Mouse (Mus musculus) liver, embryonic 13.5 days (tissue): ENCODE measurements around the gene Ppt2. TPM values are rescaled to one million over a fixed set of nuclear protein-coding genes. Genes with fewer than 3 reads are reported as not detected.

Experiments used
- ATAC-seq: fragments of 200-750 bp; cut with Nextera tagmentation; 2 replicates; pipeline ENCODE4 v1.8.0; 2017; ENCODE audit warnings: low read depth, mild to moderate bottlenecking, moderate number of reproducible peaks, moderate library complexity
- DNase-seq: peaks from one replicate; pipeline ENCODE4 v3.0.0; 2022
- H3K27ac ChIP-seq: fragments of 300-500 bp; sonication (generic); 2 replicates; pipeline ENCODE4 v1.5.1; 2015; ENCODE audit warnings: moderate library complexity, mild to moderate bottlenecking, inconsistent platforms
- H3K27me3 ChIP-seq: fragments of 300-500 bp; sonication (generic); 2 replicates; pipeline ENCODE4 v1.6.1; 2015; ENCODE audit warnings: mild to moderate bottlenecking, inconsistent platforms
- H3K36me3 ChIP-seq: fragments of 300-500 bp; sonication (generic); 2 replicates; pipeline ENCODE4 v1.6.1; 2015; ENCODE audit warnings: mild to moderate bottlenecking, inconsistent platforms
- H3K4me1 ChIP-seq: fragments of 300-500 bp; sonication (generic); replicated peaks from 2 replicates; pipeline ENCODE4 v1.6.1; 2015; ENCODE audit warnings: inconsistent platforms
- H3K4me2 ChIP-seq: fragments of 300-500 bp; sonication (generic); 2 replicates; pipeline ENCODE4 v1.6.1; 2015; ENCODE audit warnings: inconsistent platforms, mild to moderate bottlenecking, moderate library complexity
- H3K4me3 ChIP-seq: fragments of 300-500 bp; sonication (generic); replicated peaks from 2 replicates; pipeline ENCODE4 v1.5.1; 2015; ENCODE audit warnings: mild to moderate bottlenecking, inconsistent platforms
- H3K9ac ChIP-seq: fragments of 300-500 bp; sonication (generic); 2 replicates; pipeline ENCODE4 v1.6.1; 2015; ENCODE audit warnings: mild to moderate bottlenecking, inconsistent platforms
- H3K9me3 ChIP-seq: fragments of 300-500 bp; sonication (generic); replicated peaks from 2 replicates; pipeline ENCODE4 v1.6.1; 2016; ENCODE audit warnings: inconsistent platforms
- WGBS: fragments of 180-500 bp; shearing (Covaris S2); methylation state at CpG from one replicate; pipeline ENCODE4 v1.1.7; 2015; ENCODE audit not compliant: insufficient replicate concordance; 5-methylcytosine and 5-hydroxymethylcytosine counted together
- polyA plus RNA-seq: library from polyadenylated mRNA; unstranded; fragments of >200 nt; fragmentation: Nextera tagmentation; extraction: Ambion mirVana; gene quantifications from 2 replicates; pipeline ENCODE4 v1.2.1, GENCODE M21; 2015

The Ppt2 gene
- polyA plus RNA-seq, 1 experiment from 2014 or later, result 10.4 TPM

GRCm38 (mm10) chr17:34645831-34646511 lies 17.7 kb upstream of the Ppt2 start:
- Histone ChIP-seq H3K9ac (peak overlapping the region; percentile 13; the same call in 1 of the 2 replicates), H3K4me1 (peaks cover 41% of the 10 kb centered on the region), H3K9me3 (no peaks in the 10 kb centered on the region), H3K27ac (peak overlapping the region; percentile 43), H3K4me3 (peak overlapping the region; percentile 94), H3K4me2 (peak overlapping the region; percentile 90), H3K36me3 (peaks cover 23% of the 10 kb centered on the region), H3K27me3 (peaks cover 8% of the 10 kb centered on the region; the same call in 1 of the 2 replicates)
- 57% methylated on average over 30 of the region's 30 CpGs for WGBS
- no peak for DNase-seq
- ATAC-seq, result no peak

GRCm38 (mm10) chr17:34645256-34645829 lies 17.0 kb upstream of the Ppt2 start:
- Histone ChIP-seq H3K36me3 (peaks cover 17% of the 10 kb centered on the region), H3K4me1 (peaks cover 41% of the 10 kb centered on the region), H3K27ac (peak overlapping the region; percentile 72), H3K27me3 (peaks cover 11% of the 10 kb centered on the region; the same call in 1 of the 2 replicates), H3K4me2 (peak overlapping the region; percentile 90), H3K9me3 (no peaks in the 10 kb centered on the region), H3K4me3 (peak overlapping the region; percentile 94), H3K9ac (peak overlapping the region; percentile 73)
- ATAC-seq, result no peak
- DNase-seq, result no peak
- 48% methylated on average over 10 of the region's 10 CpGs for WGBS

GRCm38 (mm10) chr17:34644608-34645007 lies 16.3 kb upstream of the Ppt2 start, which contains the start of gene Fkbpl:
Gene Fkbpl (plus strand): TSS chr17:34644764.
- H3K27me3 ChIP-seq, result peaks cover 11% of the 10 kb centered on the region
- 1% methylated on average over 16 of the region's 16 CpGs for WGBS
- H3K36me3 ChIP-seq, result peaks cover 10% of the 10 kb centered on the region; the same call in 1 of the 2 replicates
- H3K27ac ChIP-seq, result peak within 1 kb of the TSS; percentile 72
- ATAC-seq, result peak; percentile 53
- peak within 1 kb of the TSS; percentile 94 for H3K4me3 ChIP-seq
- peak within 1 kb of the TSS; percentile 73 for H3K9ac ChIP-seq
- H3K4me2 ChIP-seq, result peak within 1 kb of the TSS; percentile 90
- no peaks in the 10 kb centered on the region for H3K9me3 ChIP-seq
- peak; percentile 89 for DNase-seq
- peaks cover 41% of the 10 kb centered on the region for H3K4me1 ChIP-seq

GRCm38 (mm10) chr17:34643944-34644343 lies 15.6 kb upstream of the Ppt2 start:
- H3K4me2 ChIP-seq, result no peak overlapping the region
- DNase-seq (no peak), ATAC-seq (no peak)
- no peaks in the 10 kb centered on the region for H3K9me3 ChIP-seq
- no peak overlapping the region for H3K9ac ChIP-seq
- H3K4me1 ChIP-seq, result peaks cover 35% of the 10 kb centered on the region
- 66% methylated on average over 10 of the region's 10 CpGs for WGBS
- peaks cover 11% of the 10 kb centered on the region for H3K27me3 ChIP-seq
- no peak overlapping the region for H3K27ac ChIP-seq
- peaks cover 4% of the 10 kb centered on the region; the same call in 1 of the 2 replicates for H3K36me3 ChIP-seq
- H3K4me3 ChIP-seq, result no peak overlapping the region

GRCm38 (mm10) chr17:34643379-34643778 lies 15.1 kb upstream of the Ppt2 start:
- peaks cover 31% of the 10 kb centered on the region for H3K4me1 ChIP-seq
- H3K4me2 ChIP-seq, result no peak overlapping the region
- H3K9ac ChIP-seq, result no peak overlapping the region
- H3K27me3 ChIP-seq, result peaks cover 11% of the 10 kb centered on the region
- ATAC-seq (no peak), DNase-seq (no peak)
- 62% methylated on average over 4 of the region's 4 CpGs for WGBS
- H3K4me3 ChIP-seq, result no peak overlapping the region
- no peaks in the 10 kb centered on the region for H3K36me3 ChIP-seq
- H3K9me3 ChIP-seq, result no peaks in the 10 kb centered on the region
- H3K27ac ChIP-seq, result no peak overlapping the region

GRCm38 (mm10) chr17:34641945-34642344 lies 13.6 kb upstream of the Ppt2 start:
- 58% methylated on average over 3 of the region's 3 CpGs for WGBS

GRCm38 (mm10) chr17:34640778-34641601 lies 12.7 kb upstream of the Ppt2 start:
- Histone ChIP-seq H3K4me2 (no peak overlapping the region), H3K9ac (no peak overlapping the region), H3K4me1 (peaks cover 13% of the 10 kb centered on the region), H3K36me3 (no peaks in the 10 kb centered on the region), H3K27me3 (peaks cover 19% of the 10 kb centered on the region), H3K4me3 (no peak overlapping the region), H3K27ac (no peak overlapping the region), H3K9me3 (no peaks in the 10 kb centered on the region)
- ATAC-seq (no peak), DNase-seq (no peak)
- 31% methylated on average over 11 of the region's 11 CpGs for WGBS

More at GRCm38 (mm10) chr17:34641945-34642344, 13.6 kb upstream of the Ppt2 start:
- H3K9me3 ChIP-seq, result no peaks in the 10 kb centered on the region
- no peak overlapping the region for H3K4me3 ChIP-seq
- no peak for DNase-seq
- no peak overlapping the region for H3K27ac ChIP-seq
- H3K4me1 ChIP-seq, result peaks cover 21% of the 10 kb centered on the region
- H3K36me3 ChIP-seq, result no peaks in the 10 kb centered on the region
- no peak overlapping the region for H3K4me2 ChIP-seq
- H3K9ac ChIP-seq, result no peak overlapping the region
- no peak for ATAC-seq
- H3K27me3 ChIP-seq, result peaks cover 19% of the 10 kb centered on the region

GRCm38 (mm10) chr17:34639461-34640255 lies 11.3 kb upstream of the Ppt2 start:
- Histone ChIP-seq H3K4me2 (no peak overlapping the region), H3K4me1 (peaks cover under 1% of the 10 kb centered on the region; the same call in 1 of the 2 replicates), H3K27me3 (peaks cover 20% of the 10 kb centered on the region), H3K4me3 (no peak overlapping the region), H3K9me3 (no peaks in the 10 kb centered on the region), H3K27ac (no peak overlapping the region), H3K36me3 (no peaks in the 10 kb centered on the region), H3K9ac (no peak overlapping the region)
- 60% methylated on average over 7 of the region's 7 CpGs for WGBS
- no peak for ATAC-seq
- no peak for DNase-seq

GRCm38 (mm10) chr17:34637459-34637858 lies 9.1 kb upstream of the Ppt2 start:
- ATAC-seq, result no peak

GRCm38 (mm10) chr17:34635671-34636070 lies 7.4 kb upstream of the Ppt2 start:
- H3K4me3 ChIP-seq, result no peak overlapping the region
- H3K4me1 ChIP-seq, result peaks cover 22% of the 10 kb centered on the region
- H3K4me2 ChIP-seq, result no peak overlapping the region
- no peaks in the 10 kb centered on the region for H3K9me3 ChIP-seq
- no peak overlapping the region for H3K27ac ChIP-seq
- H3K36me3 ChIP-seq, result no peaks in the 10 kb centered on the region
- H3K9ac ChIP-seq, result no peak overlapping the region
- WGBS, result 36% methylated on average over 2 of the region's 2 CpGs
- DNase-seq (no peak), ATAC-seq (no peak)
- H3K27me3 ChIP-seq, result peaks cover 48% of the 10 kb centered on the region

More at GRCm38 (mm10) chr17:34637459-34637858, 9.1 kb upstream of the Ppt2 start:
- Histone ChIP-seq H3K4me1 (peaks cover 4% of the 10 kb centered on the region; the same call in 1 of the 2 replicates), H3K9me3 (no peaks in the 10 kb centered on the region), H3K9ac (no peak overlapping the region), H3K27ac (no peak overlapping the region), H3K27me3 (peaks cover 39% of the 10 kb centered on the region), H3K4me3 (no peak overlapping the region), H3K4me2 (no peak overlapping the region), H3K36me3 (no peaks in the 10 kb centered on the region)
- DNase-seq, result no peak
- WGBS, result 54% methylated on average over 3 of the region's 3 CpGs
